Mouse (Mus musculus) heart, adult 2 months (tissue): ENCODE results near the gene Kat14. TPM values are rescaled to one million over a fixed set of nuclear protein-coding genes. Genes with fewer than 3 reads are reported as not detected.

ENCODE experiments used
- DNase-seq, 2 experiments: peaks; one replicate each; pipeline ENCODE4 v3.0.0; 2021
- H3K27ac ChIP-seq: fragments of 200-600 bp; 2 replicates; pipeline ENCODE4 v1.8.1; 2022
- H3K27me3 ChIP-seq: fragments of 200-500 bp; 2 replicates; pipeline ENCODE4 v1.6.1; 2012; ENCODE audit warnings: mild to moderate bottlenecking, low read length, inconsistent platforms, mixed read lengths; ENCODE audit not compliant: control insufficient read depth, insufficient read depth
- H3K36me3 ChIP-seq: fragments of 200-500 bp; 2 replicates; pipeline ENCODE4 v1.6.1; 2012; ENCODE audit warnings: low read length, inconsistent platforms; ENCODE audit not compliant: control insufficient read depth, insufficient read depth
- H3K4me1 ChIP-seq: fragments of 200-500 bp; 2 replicates; pipeline ENCODE4 v1.6.1; 2011; ENCODE audit warnings: low read length; ENCODE audit not compliant: control insufficient read depth, insufficient read depth
- H3K4me3 ChIP-seq: fragments of 200-600 bp; 2 replicates; pipeline ENCODE4 v1.8.1; 2022
- H3K79me2 ChIP-seq: fragments of 200-500 bp; replicated peaks from 2 replicates; pipeline ENCODE4 v1.6.1; 2012; ENCODE audit warnings: mild to moderate bottlenecking, inconsistent platforms, low read length, moderate library complexity, mixed read lengths; ENCODE audit not compliant: control insufficient read depth, insufficient read depth
- H3K9ac ChIP-seq: fragments of 200-500 bp; 2 replicates; pipeline ENCODE4 v1.6.1; 2012; ENCODE audit warnings: low read depth, mild to moderate bottlenecking, control low read depth, inconsistent platforms, low read length, mixed read lengths
- CTCF ChIP-seq: fragments of 200-600 bp; IDR thresholded peaks from 2 replicates; pipeline ENCODE4 v1.8.1; 2022; ENCODE audit warnings: antibody characterized with exemption, mild to moderate bottlenecking, moderate library complexity
- EP300 ChIP-seq: fragments of 200-500 bp; IDR thresholded peaks from 2 replicates; pipeline ENCODE4 v1.6.1; 2011; ENCODE audit warnings: low read depth, low read length, control low read depth; ENCODE audit not compliant: insufficient read depth
- POLR2A ChIP-seq: fragments of 200-500 bp; IDR thresholded peaks from 2 replicates; pipeline ENCODE4 v1.6.1; 2011; ENCODE audit warnings: mild to moderate bottlenecking, low read depth, low read length, control low read depth; ENCODE audit not compliant: insufficient read depth
- WGBS: fragments of 180-500 bp; shearing (Covaris S2); methylation state at CpG from one replicate; pipeline ENCODE4 v1.1.7; 2018; 5-methylcytosine and 5-hydroxymethylcytosine counted together
- intact Hi-C: fragments of 180-260 bp; cut with DNase I; formaldehyde crosslinking; loops from one replicate; pipeline ENCODE4 v1.15.1; 2025
- polyA plus RNA-seq: library from polyadenylated mRNA; depleted of rRNA; stranded (reverse); fragments of >200 nt; gene quantifications from 2 replicates; pipeline ENCODE4 v1.2.3, GENCODE M21; 2012
- total RNA-seq, 2 experiments: library from RNA; stranded (reverse); gene quantifications; 2 replicates each; pipeline ENCODE4 v1.2.3; 2021

Gene Kat14
- total and polyA plus RNA-seq, 3 experiments = 22.2 to 26.8 (median 23.7) TPM

DNA sequence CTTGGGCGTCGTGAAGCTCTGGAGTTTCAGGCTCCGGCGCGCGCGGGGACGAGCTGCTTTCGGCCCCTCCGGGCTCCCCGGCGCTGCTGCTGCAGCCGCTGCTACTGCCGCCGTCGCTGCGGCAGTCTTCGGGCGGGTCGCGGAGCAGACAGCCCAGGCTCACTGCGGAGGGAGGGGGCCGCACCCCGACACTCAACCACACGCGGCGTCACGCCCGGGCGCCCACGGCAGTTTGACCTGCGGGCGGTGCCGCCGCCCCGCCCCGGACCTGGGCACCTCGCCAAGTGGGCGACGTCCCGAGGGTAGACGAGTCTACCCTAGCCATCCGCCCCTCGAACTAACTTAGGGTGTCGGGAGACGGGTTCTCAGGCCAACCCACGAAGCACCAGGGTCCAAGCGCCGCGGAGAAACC lies 37.8 kb upstream of the Kat14 start:
- peaks cover 27% of the 10 kb centered on the region for H3K27me3 ChIP-seq
- H3K4me1 ChIP-seq = no peaks in the 10 kb centered on the region
- TF ChIP-seq EP300 = no peak
- TF ChIP-seq POLR2A = no peak
- no peak for TF ChIP-seq CTCF
- under 1% methylated on average over 48 of the region's 50 CpGs for WGBS
- no peaks in the 10 kb centered on the region for H3K79me2 ChIP-seq
- no peaks in the 10 kb centered on the region for H3K36me3 ChIP-seq
- H3K27ac ChIP-seq = no peak overlapping the region
- intact Hi-C loops = no loop called here
- peak; percentile 10 to 34 for DNase-seq
- peak overlapping the region; percentile 42 for H3K4me3 ChIP-seq
- peak overlapping the region; percentile 21 for H3K9ac ChIP-seq

- 1% methylated on average over 62 of the region's 62 CpGs for WGBS
- intact Hi-C loops = no loop called here
- Histone ChIP-seq H3K36me3 (no peaks in the 10 kb centered on the region), H3K4me3 (peak within 1 kb of the TSS; percentile 42), H3K4me1 (no peaks in the 10 kb centered on the region), H3K27me3 (peaks cover 27% of the 10 kb centered on the region), H3K9ac (peak within 1 kb of the TSS; percentile 21), H3K79me2 (no peaks in the 10 kb centered on the region), H3K27ac (no peak within 1 kb of the TSS)
- TF ChIP-seq EP300 (no peak), POLR2A (no peak), CTCF (no peak)
- DNase-seq = peak in 1 of 2 experiments; percentile 28
These were observed 37.1 kb upstream of the Kat14 start, which contains the start of gene Ovol2 for GRCm38 (mm10) chr2:144331401-144332302. Gene Ovol2, minus strand, starts transcription at chr2:144332146.

GRCm38 (mm10) chr2:144332486-144332885 lies 36.3 kb upstream of the Kat14 start:
- Histone ChIP-seq H3K79me2 (no peaks in the 10 kb centered on the region), H3K4me1 (no peaks in the 10 kb centered on the region), H3K9ac (no peak overlapping the region), H3K27me3 (peaks cover 27% of the 10 kb centered on the region), H3K27ac (no peak overlapping the region), H3K4me3 (no peak overlapping the region), H3K36me3 (no peaks in the 10 kb centered on the region)
- 12% methylated on average over 9 of the region's 9 CpGs for WGBS
- TF ChIP-seq CTCF (no peak), POLR2A (no peak), EP300 (no peak)
- intact Hi-C loops = no loop called here
- DNase-seq = no peak

GRCm38 (mm10) chr2:144333138-144333842 lies 35.5 kb upstream of the Kat14 start:
- WGBS = 16% methylated on average over 28 of the region's 28 CpGs
- DNase-seq = no peak
- H3K4me3 ChIP-seq = no peak overlapping the region
- intact Hi-C loops = no loop called here
- H3K4me1 ChIP-seq = no peaks in the 10 kb centered on the region
- TF ChIP-seq EP300 = no peak
- TF ChIP-seq CTCF = 0 out of 2 replicates have a peak, but pooled peaks have one; percentile 2
- no peak for TF ChIP-seq POLR2A
- peaks cover 27% of the 10 kb centered on the region for H3K27me3 ChIP-seq
- no peak overlapping the region for H3K27ac ChIP-seq
- no peaks in the 10 kb centered on the region for H3K79me2 ChIP-seq
- no peak overlapping the region for H3K9ac ChIP-seq
- H3K36me3 ChIP-seq = no peaks in the 10 kb centered on the region

- intact Hi-C loops = no loop called here
- no peaks in the 10 kb centered on the region for H3K36me3 ChIP-seq
- no peak for DNase-seq
- H3K27ac ChIP-seq = no peak overlapping the region
- no peak overlapping the region for H3K9ac ChIP-seq
- H3K4me1 ChIP-seq = no peaks in the 10 kb centered on the region
- H3K27me3 ChIP-seq = peaks cover 7% of the 10 kb centered on the region; the same call in 1 of the 2 replicates
- no peaks in the 10 kb centered on the region for H3K79me2 ChIP-seq
- 48% methylated on average over 3 of the region's 3 CpGs for WGBS
- TF ChIP-seq POLR2A (no peak), EP300 (no peak), CTCF (no peak)
- no peak overlapping the region for H3K4me3 ChIP-seq
These were observed 31.6 kb upstream of the Kat14 start for GRCm38 (mm10) chr2:144337230-144337629.
